Mouse (Mus musculus) MEL (cell line): ENCODE data around the gene Hspg2. TPM values are rescaled to one million over a fixed set of nuclear protein-coding genes. Genes with fewer than 3 reads are reported as not detected.

Experiments used
- DNase-seq: peaks from one replicate; pipeline ENCODE4 v3.0.0; 2011; ENCODE audit warnings: low read depth, low spot score
- H3K27ac ChIP-seq: 2 replicates; pipeline ENCODE4 v1.5.1; 2012; ENCODE audit warnings: low read depth, mild to moderate bottlenecking, control low read depth, low read length, moderate library complexity; ENCODE audit not compliant: control insufficient read depth
- H3K27me3 ChIP-seq, 2 experiments: fragments of 150-350 bp in 1 of 2; sonication (generic) in 1 of 2; 2 replicates each; pipeline ENCODE4 v1.6.1; 2012; ENCODE audit warnings: low read length in 2 of 2, mild to moderate bottlenecking in 2 of 2, improper control_type of control experiment in 1 of 2, moderate library complexity in 1 of 2; ENCODE audit not compliant: insufficient read depth in 2 of 2, control insufficient read depth in 1 of 2
- H3K36me3 ChIP-seq, 2 experiments: 2 replicates each; pipeline ENCODE4 v1.6.1; 2012 to 2014; ENCODE audit warnings: low read length in 2 of 2, improper control_type of control experiment in 1 of 2, inconsistent platforms in 1 of 2, mild to moderate bottlenecking in 1 of 2; ENCODE audit not compliant: insufficient read depth in 2 of 2, control insufficient read depth in 1 of 2
- H3K4me1 ChIP-seq, 2 experiments: fragments of 150-350 bp in 1 of 2; sonication (generic) in 1 of 2; 2 replicates each; pipeline ENCODE4 v1.6.1; 2012; ENCODE audit warnings: low read length in 2 of 2, improper control_type of control experiment in 1 of 2, mild to moderate bottlenecking in 1 of 2; ENCODE audit not compliant: insufficient read depth in 2 of 2, control insufficient read depth in 1 of 2
- H3K4me3 ChIP-seq, 2 experiments: fragments of 150-350 bp in 1 of 2; sonication (generic) in 1 of 2; 2 replicates each; pipeline ENCODE4 v1.5.1; 2012; ENCODE audit warnings: low read depth in 2 of 2, low read length in 2 of 2, mild to moderate bottlenecking in 2 of 2, moderate library complexity in 2 of 2, control low read depth in 1 of 2, improper control_type of control experiment in 1 of 2; ENCODE audit not compliant: control insufficient read depth in 1 of 2, insufficient read depth in 1 of 2
- H3K79me2 ChIP-seq: 2 replicates; pipeline ENCODE4 v1.6.1; 2012; ENCODE audit warnings: mild to moderate bottlenecking, low read length, moderate library complexity; ENCODE audit not compliant: control insufficient read depth, poor library complexity, insufficient read depth
- H3K9ac ChIP-seq: 2 replicates; pipeline ENCODE4 v1.6.1; 2012; ENCODE audit warnings: low read depth, mild to moderate bottlenecking, control low read depth, low read length, moderate library complexity; ENCODE audit not compliant: control insufficient read depth, poor library complexity, severe bottlenecking
- H3K9me3 ChIP-seq: fragments of 150-350 bp; sonication (generic); replicated peaks from 2 replicates; pipeline ENCODE4 v1.6.1; 2012; ENCODE audit warnings: mild to moderate bottlenecking, low read length, improper control_type of control experiment, moderate library complexity; ENCODE audit not compliant: insufficient read depth
- CTCF ChIP-seq, 3 experiments: IDR thresholded peaks in 2 of 3; conservative IDR thresholded peaks in 1 of 3; 2 replicates each; pipeline ENCODE4 v1.5.1; 2011 to 2012; ENCODE audit warnings: low read length in 3 of 3, low read depth in 2 of 3, mild to moderate bottlenecking in 2 of 3, improper control_type of control experiment in 1 of 3, inconsistent platforms in 1 of 3, mixed read lengths in 1 of 3, moderate library complexity in 1 of 3; ENCODE audit not compliant: control insufficient read depth in 1 of 3, insufficient read depth in 1 of 3, poor library complexity in 1 of 3, severe bottlenecking in 1 of 3
- ELF1 ChIP-seq: IDR thresholded peaks from 2 replicates; pipeline ENCODE4 v1.6.1; 2014; ENCODE audit warnings: low read depth, mild to moderate bottlenecking, inconsistent platforms, low read length, improper control_type of control experiment, moderate library complexity
- EP300 ChIP-seq, 2 experiments: IDR thresholded peaks; 2 replicates each; pipeline ENCODE4 v1.6.1; 2011; ENCODE audit warnings: improper control_type of control experiment in 2 of 2, low read length in 2 of 2, low read depth in 1 of 2, mild to moderate bottlenecking in 1 of 2
- ETS1 ChIP-seq: IDR thresholded peaks from 2 replicates; pipeline ENCODE4 v1.6.1; 2012; ENCODE audit warnings: low read depth, mild to moderate bottlenecking, inconsistent platforms, low read length, improper control_type of control experiment, moderate library complexity
- GABPA ChIP-seq: IDR thresholded peaks from 2 replicates; pipeline ENCODE4 v1.6.1; 2012; ENCODE audit warnings: low read depth, mild to moderate bottlenecking, inconsistent platforms, low read length, improper control_type of control experiment, moderate library complexity
- JUND ChIP-seq: IDR thresholded peaks from 2 replicates; pipeline ENCODE4 v1.6.1; 2011; ENCODE audit warnings: low read depth, mild to moderate bottlenecking, improper control_type of control experiment, low read length
- KAT2A ChIP-seq: conservative IDR thresholded peaks from 2 replicates; pipeline ENCODE4 v1.6.1; 2012; ENCODE audit warnings: low read depth, low read length, improper control_type of control experiment, inconsistent platforms
- MAX ChIP-seq: IDR thresholded peaks from 2 replicates; pipeline ENCODE4 v1.6.1; 2011; ENCODE audit warnings: low read length, improper control_type of control experiment
- MAZ ChIP-seq: IDR thresholded peaks from 2 replicates; pipeline ENCODE4 v1.6.1; 2012; ENCODE audit warnings: low read depth, mild to moderate bottlenecking, inconsistent platforms, low read length, improper control_type of control experiment
- MYC ChIP-seq: IDR thresholded peaks from 2 replicates; pipeline ENCODE4 v1.6.1; 2011; ENCODE audit warnings: low read depth, mild to moderate bottlenecking, low read length, improper control_type of control experiment, moderate library complexity
- NRF1 ChIP-seq: IDR thresholded peaks from 2 replicates; pipeline ENCODE4 v1.6.1; 2014; ENCODE audit warnings: low read depth, mild to moderate bottlenecking, inconsistent platforms, low read length, improper control_type of control experiment, moderate library complexity; ENCODE audit not compliant: poor library complexity, insufficient read depth, severe bottlenecking
- POLR2A ChIP-seq, 2 experiments: IDR thresholded peaks; 2 replicates each; pipeline ENCODE4 v1.6.1; 2011 to 2012; ENCODE audit warnings: low read length in 2 of 2, mild to moderate bottlenecking in 2 of 2, control low read depth in 1 of 2, improper control_type of control experiment in 1 of 2, low read depth in 1 of 2, moderate library complexity in 1 of 2; ENCODE audit not compliant: control insufficient read depth in 1 of 2, insufficient read depth in 1 of 2, poor library complexity in 1 of 2
- POLR2AphosphoS5 ChIP-seq: IDR thresholded peaks from 2 replicates; pipeline ENCODE4 v1.6.1; 2012; ENCODE audit warnings: low read depth, borderline replicate concordance, mild to moderate bottlenecking, inconsistent platforms, low read length, moderate library complexity, mixed read lengths
- RAD21 ChIP-seq: IDR thresholded peaks from 2 replicates; pipeline ENCODE4 v1.6.1; 2011; ENCODE audit warnings: mild to moderate bottlenecking, low read depth, low read length, improper control_type of control experiment
- RCOR1 ChIP-seq: IDR thresholded peaks from 2 replicates; pipeline ENCODE4 v1.6.1; 2012; ENCODE audit warnings: low read depth, mild to moderate bottlenecking, inconsistent platforms, low read length, improper control_type of control experiment
- TAL1 ChIP-seq: IDR thresholded peaks from 2 replicates; pipeline ENCODE4 v1.6.1; 2012; ENCODE audit warnings: mild to moderate bottlenecking, inconsistent platforms, low read length, moderate library complexity, mixed read lengths
- TBP ChIP-seq: IDR thresholded peaks from 2 replicates; pipeline ENCODE4 v1.8.0; 2011; ENCODE audit warnings: low read depth, low read length, improper control_type of control experiment
- TCF12 ChIP-seq: IDR thresholded peaks from 2 replicates; pipeline ENCODE4 v1.6.1; 2014; ENCODE audit warnings: low read depth, mild to moderate bottlenecking, inconsistent platforms, low read length, improper control_type of control experiment, moderate library complexity
- UBTF ChIP-seq: IDR thresholded peaks from 2 replicates; pipeline ENCODE4 v1.6.1; 2012; ENCODE audit warnings: low read depth, mild to moderate bottlenecking, inconsistent platforms, low read length, improper control_type of control experiment, moderate library complexity, borderline replicate concordance; ENCODE audit not compliant: insufficient read depth
- USF1 ChIP-seq: IDR thresholded peaks from 2 replicates; pipeline ENCODE4 v1.6.1; 2014; ENCODE audit warnings: low read depth, mild to moderate bottlenecking, inconsistent platforms, low read length, improper control_type of control experiment, moderate library complexity
- ZC3H11A ChIP-seq: IDR thresholded peaks from 2 replicates; pipeline ENCODE4 v1.6.1; 2012; ENCODE audit warnings: low read depth, mild to moderate bottlenecking, inconsistent platforms, low read length, improper control_type of control experiment
- polyA plus RNA-seq, 2 experiments: library from polyadenylated mRNA; stranded (reverse) in 1 of 2; unstranded in 1 of 2; fragments of >175 nt in 1 of 2; fragments of >200 nt in 1 of 2; gene quantifications; 2 replicates each; pipeline versions ENCODE4 v1.2.1 to v1.2.4; 2012; ENCODE audit warnings: low replicate concordance in 2 of 2, low read depth in 1 of 2; ENCODE audit not compliant: insufficient read length in 2 of 2, insufficient read depth in 1 of 2, missing spikeins in 1 of 2
- total RNA-seq: library from RNA; depleted of rRNA; stranded (reverse); fragments of 300-350 nt; gene quantifications from 2 replicates; pipeline ENCODE4 v1.2.3, GENCODE M21; 2012

Hspg2 gene
- total and polyA plus RNA-seq, 3 experiments: 0.04 TPM; not detected in 1

DNA sequence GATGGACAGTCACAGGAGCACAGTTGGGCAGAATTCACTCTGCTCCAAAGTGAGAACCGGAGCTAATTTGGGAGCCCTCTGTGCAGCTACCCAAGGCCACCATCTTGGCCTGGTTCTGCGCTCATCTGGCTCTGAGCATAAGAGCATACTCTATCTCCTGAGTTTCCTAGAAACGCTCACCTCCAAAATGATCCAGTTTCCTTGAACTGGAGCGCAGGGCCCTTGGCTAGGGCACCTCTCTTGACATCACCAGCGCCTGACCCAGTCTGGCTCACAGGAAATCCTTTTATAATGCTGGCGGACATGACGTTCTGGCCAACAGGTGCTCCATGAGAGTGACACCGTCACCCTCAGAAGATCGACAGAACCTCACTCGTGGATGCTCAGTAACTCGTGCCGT is 12.0 kb upstream of the Hspg2 start:
- H3K4me1 ChIP-seq: no peaks in the 10 kb centered on the region
- no peak overlapping the region for H3K9ac ChIP-seq
- DNase-seq: no peak
- no peaks in the 10 kb centered on the region for H3K79me2 ChIP-seq
- TF ChIP-seq ZC3H11A (no peak), KAT2A (no peak), MAX (no peak), RAD21 (no peak), TAL1 (no peak), MYC (no peak), MAZ (no peak), GABPA (no peak), USF1 (no peak), TCF12 (no peak), CTCF (IDR thresholded peaks at IDR 0.05 in 2 of 3, conservative IDR thresholded peaks at IDR 0.05 in 1 of 3; ENCODE audit: control insufficient read depth in 1 of 3, insufficient read depth in 1 of 3, low read depth in 2 of 3, low read length in 3 of 3, poor library complexity in 1 of 3, severe bottlenecking in 1 of 3) (no peak), EP300 (IDR thresholded peaks at IDR 0.05; ENCODE audit: low read depth in 1 of 2, low read length in 2 of 2) (no peak), ELF1 (no peak), ETS1 (no peak), POLR2AphosphoS5 (no peak), TBP (no peak)
- H3K27me3 ChIP-seq: no peaks in the 10 kb centered on the region
- H3K36me3 ChIP-seq: no peaks in the 10 kb centered on the region
- H3K4me3 ChIP-seq: no peak overlapping the region
- H3K9me3 ChIP-seq: no peaks in the 10 kb centered on the region
- no peak overlapping the region for H3K27ac ChIP-seq

DNA sequence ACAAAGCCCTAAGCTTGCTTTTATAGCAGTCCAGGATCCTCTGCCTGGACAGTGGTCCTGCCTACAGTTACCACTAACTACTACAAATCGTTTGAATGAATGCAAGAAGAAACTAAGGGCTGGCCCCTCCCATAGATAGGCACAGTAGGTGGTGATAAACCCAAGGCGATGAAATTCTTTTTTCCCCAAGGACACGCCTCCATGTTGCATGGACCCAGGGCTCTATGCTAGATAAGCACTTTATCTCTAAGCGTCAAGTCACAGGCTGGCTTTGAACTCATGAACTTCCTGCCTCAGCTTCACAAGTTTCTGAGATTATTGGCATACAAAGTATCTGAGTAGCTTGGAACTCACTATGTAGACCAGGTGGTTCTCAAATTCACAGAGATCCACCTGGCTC is 11.3 kb upstream of the Hspg2 start:
- Histone ChIP-seq H3K9ac (no peak overlapping the region), H3K9me3 (no peaks in the 10 kb centered on the region), H3K79me2 (no peaks in the 10 kb centered on the region), H3K27ac (no peak overlapping the region)
- no peak for DNase-seq
- TF ChIP-seq UBTF (no peak), RCOR1 (no peak), JUND (no peak), NRF1 (no peak), POLR2A (IDR thresholded peaks at IDR 0.05; ENCODE audit: control insufficient read depth in 1 of 2, insufficient read depth in 1 of 2, low read depth in 1 of 2, low read length in 2 of 2, poor library complexity in 1 of 2) (no peak)
- TF ChIP-seq, all 39 proteins: peak for 0
- no peaks in the 10 kb centered on the region for H3K36me3 ChIP-seq
- no peak overlapping the region for H3K4me3 ChIP-seq
- H3K4me1 ChIP-seq: no peaks in the 10 kb centered on the region
- H3K27me3 ChIP-seq: no peaks in the 10 kb centered on the region
